Mouse (Mus musculus) embryonic stem cell, embryonic (primary cell): ENCODE results near the gene Syngr1.

Source experiments
- CTCF ChIA-PET, 4 experiments: fragments of 300-600 bp in 2 of 4; fragments of 350-600 bp in 2 of 4; sonication (Branson Sonifier 250); formaldehyde crosslinking; loops; one replicate each; lab custom pipeline; 2022; ENCODE audit warnings: inconsistent platforms in 2 of 4; lab: Charles Lee
- POLR2A ChIA-PET, 4 experiments: fragments of 300-600 bp in 2 of 4; fragments of 350-600 bp in 2 of 4; sonication (Branson Sonifier 250); formaldehyde crosslinking; loops; one replicate each; lab custom pipeline; 2022; ENCODE audit warnings: antibody characterized with exemption in 4 of 4, inconsistent platforms in 1 of 4; lab: Charles Lee

The Syngr1 gene

GRCm38 (mm10) chr15:80130689-80131088 is 39.6 kb downstream of the Syngr1 start:
- ChIA-PET CTCF (interaction anchor here in 2 of 4 experiments (0.5 to 1.6 kb wide), 2 partner anchors 23 to 130 kb away, joined by 4 read pairs; no protein-coding TSS in a partner anchor), POLR2A (interaction anchor here in 3 of 4 experiments (0.6 to 9.1 kb wide), 16 partner anchors 8 to 580 kb away, joined by 3 to 135 read pairs (median 6); partner anchors contain the start of genes Atf4 (in 2 of the 3), Rpl3 (in 1 of the 3) and Syngr1 (in 1 of the 3))

DNA sequence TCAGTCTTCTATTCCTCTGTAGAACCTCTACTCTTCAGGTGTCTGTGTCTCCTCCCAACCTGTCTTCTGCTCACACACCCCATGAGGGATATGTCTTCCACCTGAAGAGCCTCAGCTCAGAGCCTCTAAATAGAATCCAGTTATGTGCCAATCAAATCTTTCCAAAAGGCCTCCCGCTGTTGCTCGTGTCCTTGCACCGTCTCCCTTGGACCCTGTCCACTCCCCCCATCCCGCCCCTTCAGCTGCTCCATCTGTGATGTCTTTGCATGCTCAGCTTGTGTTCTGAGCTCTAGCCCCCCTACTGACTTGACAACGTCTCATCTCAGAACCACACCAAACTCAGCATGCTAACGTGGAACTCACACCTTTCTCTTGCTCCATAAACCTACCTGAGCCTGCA is 40.3 kb downstream of the Syngr1 start:
- ChIA-PET CTCF (interaction anchor here in 2 of 4 experiments (0.6 to 1.7 kb wide), 2 partner anchors 11 to 40 kb away, joined by 4 to 7 read pairs; no protein-coding TSS in a partner anchor), POLR2A (interaction anchor here in 3 of 4 experiments (0.6 to 9.1 kb wide), 18 partner anchors 9 to 125 kb away, joined by 3 to 135 read pairs (median 10); partner anchors contain the start of genes Atf4 (in 2 of the 3), Rpl3 (in 1 of the 3) and Syngr1 (in 1 of the 3))

GRCm38 (mm10) chr15:80132452-80132851 is 41.3 kb downstream of the Syngr1 start:
- CTCF ChIA-PET, result interaction anchor here (0.5 to 1.8 kb wide), 20 partner anchors 10 to 203 kb away, joined by 3 to 14 read pairs (median 4); partner anchors contain the start of gene Mief1 (in 1 of the 4)
- POLR2A ChIA-PET, result interaction anchor here (0.6 to 9.1 kb wide), 57 partner anchors 8 to 1336 kb away, joined by 3 to 135 read pairs (median 4); partner anchors contain the start of genes Atf4 (in 3 of the 4), Syngr1 (in 2 of the 4), Ddx17 (in 1 of the 4) and Mgat3 (in 1 of the 4)

DNA sequence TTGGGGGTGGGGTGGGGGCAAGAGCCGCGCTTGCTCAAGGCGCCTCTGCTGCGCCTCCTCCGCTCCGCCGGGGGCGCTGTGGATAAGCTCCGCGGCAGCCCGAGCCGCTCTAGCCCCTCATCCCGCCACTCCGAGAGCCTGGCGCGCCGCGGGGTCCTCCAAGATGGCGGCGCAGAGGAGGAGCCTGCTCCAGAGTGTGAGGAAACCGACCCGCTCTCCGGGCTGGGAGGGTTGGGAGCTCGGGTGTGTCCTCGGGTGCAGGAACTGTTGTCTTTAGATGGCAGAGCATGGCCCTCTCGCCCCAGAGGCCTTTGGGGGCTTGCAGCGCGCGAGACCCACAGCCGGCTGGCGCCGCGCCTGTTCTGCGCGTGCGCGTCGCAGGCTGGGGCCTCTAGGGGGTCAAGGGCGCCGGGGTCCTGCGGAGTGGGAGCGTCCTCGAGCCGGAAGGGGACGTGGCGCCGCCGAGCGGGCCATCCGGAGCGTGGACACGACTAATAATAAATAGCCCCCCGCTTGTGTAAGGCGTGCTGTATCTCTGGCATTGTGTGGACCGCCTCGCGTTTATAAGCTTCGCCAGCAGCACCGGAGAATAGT is 42.0 kb downstream of the Syngr1 start, which contains the start of gene Tab1:
Gene Tab1, plus strand, starts transcription at position 135 of the 594 bp plus-strand sequence.
- CTCF ChIA-PET, result interaction anchor here (0.5 to 1.8 kb wide), 26 partner anchors 9 to 488 kb away, joined by 3 to 14 read pairs (median 3); partner anchors contain the start of gene Mief1 (in 1 of the 4)
- POLR2A ChIA-PET, result interaction anchor here (0.6 to 9.1 kb wide), 77 partner anchors 7 to 1337 kb away, joined by 3 to 135 read pairs (median 4); partner anchors contain the start of genes Atf4 (in 3 of the 4), Mgat3 (in 2 of the 4), Mief1 (in 2 of the 4) and Syngr1 (in 2 of the 4)

DNA sequence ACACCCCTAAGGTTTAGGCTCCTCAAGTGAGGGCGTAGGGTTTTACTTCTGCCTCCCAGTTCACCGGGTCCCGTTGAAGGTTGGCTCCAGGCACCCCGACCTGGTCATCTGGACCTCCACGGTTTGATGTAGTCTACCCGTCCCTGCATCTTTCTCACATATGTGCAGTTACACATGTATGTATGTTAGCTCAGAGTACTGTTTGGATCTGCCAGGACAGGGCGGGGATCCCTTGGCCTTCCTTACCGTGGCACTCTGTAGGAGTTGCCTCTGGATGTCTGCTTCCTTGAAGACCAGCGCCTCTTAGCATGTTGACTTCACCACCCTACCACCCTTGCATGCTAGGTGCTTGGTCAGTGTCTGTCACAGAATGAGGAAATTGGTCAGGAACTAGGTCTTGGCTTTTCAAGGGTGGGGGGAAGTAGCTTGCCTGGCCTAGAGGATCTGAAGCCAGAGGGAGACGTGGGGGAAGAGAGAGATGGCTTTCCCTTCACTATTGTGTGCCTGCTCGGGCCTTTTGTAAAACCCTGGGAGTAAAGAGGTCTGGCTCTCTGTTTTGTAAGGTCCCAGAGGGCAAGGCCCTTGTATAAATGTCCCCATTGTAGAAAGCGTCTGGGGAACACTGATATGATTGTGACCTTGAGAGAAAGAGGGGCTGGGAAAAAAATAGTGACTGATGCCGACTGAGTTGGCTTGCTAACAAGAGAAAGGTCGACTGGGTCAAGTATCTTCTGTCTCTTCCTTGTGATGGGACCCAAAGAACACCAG is 42.7 kb downstream of the Syngr1 start:
- POLR2A ChIA-PET, result interaction anchor here in 3 of 4 experiments (0.6 to 9.1 kb wide), 60 partner anchors 8 to 1466 kb away, joined by 3 to 135 read pairs (median 5); partner anchors contain the start of genes Atf4 (in 3 of the 3), Mgat3 (in 2 of the 3), Mief1 (in 2 of the 3) and Pdgfb (in 1 of the 3)
- CTCF ChIA-PET, result interaction anchor here (0.6 to 1.8 kb wide), 12 partner anchors 9 to 127 kb away, joined by 3 to 12 read pairs (median 4); no protein-coding TSS in a partner anchor

GRCm38 (mm10) chr15:80134450-80134847 is 43.3 kb downstream of the Syngr1 start:
- ChIA-PET POLR2A (interaction anchor here in 3 of 4 experiments (0.5 to 9.1 kb wide), 25 partner anchors 8 to 1498 kb away, joined by 3 to 135 read pairs (median 7); partner anchors contain the start of genes Atf4 (in 2 of the 3), Mief1 (in 1 of the 3), Rpl3 (in 1 of the 3) and Syngr1 (in 1 of the 3)), CTCF (interaction anchor here in 1 of 4 experiments (0.6 kb wide), 1 partner anchor 126 kb away, joined by 5 read pairs; no protein-coding TSS in a partner anchor)

GRCm38 (mm10) chr15:80135499-80135898 is 44.4 kb downstream of the Syngr1 start:
- ChIA-PET CTCF (no interaction called here), POLR2A (interaction anchor here in 2 of 4 experiments (0.9 to 9.1 kb wide), 15 partner anchors 10 to 129 kb away, joined by 3 to 135 read pairs (median 5); partner anchors contain the start of genes Atf4 (in 2 of the 2), Mief1 (in 1 of the 2), Rps19bp1 (in 1 of the 2) and Syngr1 (in 1 of the 2))

- POLR2A ChIA-PET, result interaction anchor here in 2 of 4 experiments (0.7 to 9.1 kb wide), 16 partner anchors 9 to 206 kb away, joined by 3 to 135 read pairs (median 4); partner anchors contain the start of genes Atf4 (in 2 of the 2) and Syngr1 (in 1 of the 2)
- CTCF ChIA-PET, result interaction anchor here in 1 of 4 experiments (0.8 kb wide), 1 partner anchor 80 kb away, joined by 10 read pairs; no protein-coding TSS in a partner anchor
Measured at GRCm38 (mm10) chr15:80136645-80137044, 45.5 kb downstream of the Syngr1 start.

DNA sequence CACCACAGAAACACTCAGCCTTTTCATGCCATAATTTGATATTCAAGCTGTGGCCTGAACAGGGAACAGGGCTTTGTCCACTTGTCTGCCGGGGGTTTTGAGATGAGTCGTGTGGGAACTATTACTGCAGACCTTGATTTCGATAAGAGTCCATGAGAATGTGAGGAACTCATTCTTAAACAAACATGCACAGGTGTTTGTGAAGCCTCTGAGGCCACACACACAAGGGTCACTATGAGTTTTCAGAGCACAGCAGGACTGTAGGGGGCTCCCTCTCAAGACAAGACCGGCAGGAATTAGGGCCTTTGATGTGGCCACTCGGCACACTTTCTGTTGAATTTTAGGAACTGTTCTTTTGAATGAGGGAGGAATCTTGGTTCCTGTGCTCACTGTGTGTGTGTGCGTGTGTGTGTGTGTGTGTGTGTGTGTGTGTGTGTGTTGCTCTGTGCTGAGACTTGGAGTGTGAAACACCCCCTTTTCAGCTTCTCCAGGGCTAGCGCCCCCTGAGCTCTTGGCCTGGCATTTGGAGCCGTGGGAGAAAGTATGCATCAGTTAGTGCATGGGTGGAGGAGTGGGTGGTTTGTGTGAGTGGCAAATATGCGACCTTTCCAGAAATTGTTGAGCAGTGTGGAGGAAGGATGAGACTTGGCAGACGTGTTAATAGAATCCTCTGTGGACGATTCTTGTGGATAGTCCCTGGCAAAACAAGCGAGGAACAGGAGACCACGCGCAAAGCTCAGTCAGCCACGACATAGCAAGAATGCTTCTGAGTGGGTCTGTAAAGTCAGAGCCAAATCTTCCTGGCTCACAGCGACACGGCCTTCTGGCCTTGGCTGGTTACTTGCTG is 47.0 kb downstream of the Syngr1 start:
- ChIA-PET POLR2A (interaction anchor here (0.6 to 2.6 kb wide), 32 partner anchors 7 to 192 kb away, joined by 3 to 14 read pairs (median 4); partner anchors contain the start of genes Atf4 (in 2 of the 4), Rpl3 (in 1 of the 4), Rps19bp1 (in 1 of the 4) and Syngr1 (in 1 of the 4)), CTCF (interaction anchor here in 3 of 4 experiments (0.5 to 2.1 kb wide), 15 partner anchors 9 to 496 kb away, joined by 3 to 5 read pairs (median 4); no protein-coding TSS in a partner anchor)

DNA sequence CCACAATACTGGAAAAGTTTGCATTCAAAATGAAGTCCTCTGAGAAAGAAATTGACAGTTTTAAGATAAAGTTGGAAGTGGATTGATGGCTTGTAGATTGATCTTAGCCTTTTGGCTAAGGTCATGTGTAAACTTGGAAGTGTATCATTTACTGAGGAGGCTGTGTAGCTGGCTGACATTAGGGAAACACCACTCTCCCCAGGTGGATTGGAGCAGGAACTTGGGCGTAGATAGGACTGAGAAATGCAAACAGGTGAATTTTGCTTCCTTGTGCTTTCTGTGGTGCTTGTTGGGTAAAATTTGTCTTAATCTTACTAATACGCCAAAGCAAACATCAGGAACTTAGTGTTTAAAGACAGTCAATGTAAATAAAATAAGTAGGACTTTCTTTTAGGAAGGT is 49.2 kb downstream of the Syngr1 start:
- ChIA-PET CTCF (interaction anchor here in 2 of 4 experiments (0.6 to 1.0 kb wide), 4 partner anchors 11 to 592 kb away, joined by 3 read pairs; no protein-coding TSS in a partner anchor), POLR2A (interaction anchor here in 2 of 4 experiments (0.8 to 7.4 kb wide), 13 partner anchors 8 to 117 kb away, joined by 3 to 55 read pairs (median 4); partner anchors contain the start of genes Atf4 (in 1 of the 2) and Tab1 (in 1 of the 2))

DNA sequence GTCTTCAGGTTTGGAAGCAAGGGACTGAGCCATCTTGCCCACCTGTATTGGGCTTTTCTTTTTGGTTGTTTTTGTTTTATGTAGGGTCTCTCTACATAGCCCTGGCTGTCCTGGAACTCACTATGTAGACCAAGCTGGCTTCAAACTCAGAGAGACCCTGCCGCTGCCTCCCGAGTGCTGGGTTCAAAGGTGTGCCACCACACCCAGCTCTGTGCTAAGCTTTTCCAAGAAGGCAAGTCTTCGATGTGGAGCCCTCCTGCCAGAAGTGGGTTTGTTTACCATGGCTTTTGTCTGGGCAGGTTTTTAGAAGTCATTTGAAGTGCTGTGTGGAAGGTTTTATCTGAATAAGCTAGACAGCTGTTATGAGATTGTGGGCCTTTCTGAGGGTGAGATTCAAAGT is 49.7 kb downstream of the Syngr1 start:
- POLR2A ChIA-PET, result interaction anchor here in 2 of 4 experiments (0.8 to 7.4 kb wide), 17 partner anchors 8 to 116 kb away, joined by 3 to 55 read pairs (median 4); partner anchors contain the start of genes Atf4 (in 1 of the 2) and Tab1 (in 1 of the 2)
- CTCF ChIA-PET, result interaction anchor here (0.5 to 2.5 kb wide), 10 partner anchors 9 to 165 kb away, joined by 3 to 7 read pairs (median 3); partner anchors contain the start of gene Tab1 (in 1 of the 4)

- ChIA-PET CTCF (interaction anchor here in 3 of 4 experiments (0.6 to 2.5 kb wide), 22 partner anchors 9 to 355 kb away, joined by 3 to 12 read pairs (median 4); partner anchors contain the start of genes Tab1 (in 2 of the 3), Rpl3 (in 1 of the 3) and Syngr1 (in 1 of the 3)), POLR2A (interaction anchor here (0.6 to 7.4 kb wide), 34 partner anchors 8 to 282 kb away, joined by 3 to 55 read pairs (median 5); partner anchors contain the start of genes Tab1 (in 3 of the 4), Apobec3 (in 1 of the 4), Atf4 (in 1 of the 4) and Mief1 (in 1 of the 4))
Measured at GRCm38 (mm10) chr15:80142130-80142529, 51.0 kb downstream of the Syngr1 start.

DNA sequence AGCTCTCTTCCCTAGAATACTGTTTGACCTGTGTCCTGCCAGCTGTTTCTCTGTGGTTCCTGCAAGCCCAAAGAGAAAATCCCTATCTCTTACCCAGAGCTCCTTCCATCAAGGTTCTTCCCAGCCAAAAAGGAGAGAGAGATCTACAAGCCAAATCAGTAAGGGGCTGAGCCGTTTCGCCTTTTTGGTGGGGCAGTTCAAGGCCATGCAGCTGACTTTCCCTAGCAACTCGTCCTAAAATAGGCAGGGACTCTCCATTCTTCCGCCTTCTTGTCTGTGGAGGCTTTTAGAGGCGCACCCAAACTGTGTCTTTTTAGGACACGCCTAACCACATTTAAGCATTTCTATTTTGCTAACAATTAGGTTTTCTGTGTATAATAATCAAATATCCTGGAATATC is 52.6 kb downstream of the Syngr1 start:
- POLR2A ChIA-PET, result interaction anchor here (0.6 to 7.4 kb wide), 42 partner anchors 9 to 117 kb away, joined by 3 to 55 read pairs (median 5); partner anchors contain the start of genes Atf4 (in 2 of the 4), Mief1 (in 2 of the 4), Tab1 (in 2 of the 4) and Mgat3 (in 1 of the 4)

GRCm38 (mm10) chr15:80145397-80145796 is 54.3 kb downstream of the Syngr1 start:
- POLR2A ChIA-PET, result interaction anchor here in 3 of 4 experiments (0.6 to 7.4 kb wide), 40 partner anchors 8 to 213 kb away, joined by 3 to 55 read pairs (median 4); partner anchors contain the start of genes Atf4 (in 2 of the 3), Mief1 (in 2 of the 3), Cbx7 (in 1 of the 3) and Mgat3 (in 1 of the 3)
- CTCF ChIA-PET, result interaction anchor here in 1 of 4 experiments (1.0 to 1.2 kb wide), 3 partner anchors 11 to 80 kb away, joined by 3 to 10 read pairs (median 4); no protein-coding TSS in a partner anchor

More for the DNA sequence above, 52.6 kb downstream of the Syngr1 start:
- CTCF ChIA-PET, result interaction anchor here in 3 of 4 experiments (0.6 to 2.5 kb wide), 10 partner anchors 11 to 113 kb away, joined by 3 to 12 read pairs (median 4); partner anchors contain the start of gene Tab1 (in 2 of the 3)

- POLR2A ChIA-PET, result interaction anchor here in 3 of 4 experiments (0.7 to 7.4 kb wide), 33 partner anchors 8 to 175 kb away, joined by 3 to 55 read pairs (median 4); partner anchors contain the start of genes Atf4 (in 2 of the 3), Cbx7 (in 1 of the 3), Mgat3 (in 1 of the 3) and Mief1 (in 1 of the 3)
- CTCF ChIA-PET, result interaction anchor here in 2 of 4 experiments (0.6 to 1.2 kb wide), 3 partner anchors 79 to 119 kb away, joined by 3 to 5 read pairs (median 3); no protein-coding TSS in a partner anchor
Measured at GRCm38 (mm10) chr15:80146153-80146552, 55.0 kb downstream of the Syngr1 start.
